Mouse (Mus musculus) bone marrow macrophage, adult 2 months (primary cell): ENCODE results near the gene Nhlh1.

ENCODE experiments used
- CTCF ChIP-seq: IDR thresholded peaks from 2 replicates; pipeline ENCODE4 v1.5.1; 2012; ENCODE audit warnings: low read depth, mild to moderate bottlenecking, low read length, moderate library complexity
- POLR2A ChIP-seq: IDR thresholded peaks from 2 replicates; pipeline ENCODE4 v1.6.1; 2012; ENCODE audit warnings: mild to moderate bottlenecking, low read depth, low read length, borderline replicate concordance

DNA sequence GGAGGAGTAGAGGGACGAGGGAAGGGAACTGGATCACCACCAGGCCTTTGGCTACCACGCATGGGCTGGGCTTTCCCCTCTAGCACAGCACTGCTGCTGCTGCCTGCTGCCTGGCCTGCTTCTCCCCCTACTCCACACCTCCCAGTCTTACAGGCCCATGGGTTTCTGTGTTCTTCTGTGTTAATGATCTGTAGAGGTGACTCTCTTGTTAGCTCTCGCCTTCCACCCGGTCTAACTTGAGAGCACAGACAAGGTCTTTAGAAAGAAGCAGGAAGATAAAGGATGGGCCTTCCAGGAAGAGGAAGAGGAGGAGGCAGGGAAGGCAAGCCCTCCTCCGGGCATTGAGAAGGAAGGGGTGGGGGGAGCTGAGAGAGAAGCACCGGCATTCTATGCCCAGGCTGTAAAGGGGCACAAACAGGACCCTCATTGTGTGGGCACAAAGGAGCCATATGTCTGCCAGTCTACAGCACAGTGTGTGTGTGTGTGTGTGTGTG lies 9.1 kb downstream of the Nhlh1 start:
- no peak for TF ChIP-seq POLR2A
- TF ChIP-seq CTCF: no peak
